Mouse (Mus musculus) regulatory T cell (primary cell): ENCODE measurements around the gene Carmil2.

Experiments
- in situ Hi-C: fragments of 300-600 bp; cut with MboI, MseI; formaldehyde crosslinking; loops from one replicate; pipeline ENCODE4 v1.15.1; 2025; ENCODE audit warnings: high pct_unique_total_duplicates

Gene Carmil2

GRCm38 (mm10) chr8:105685796-105686308 lies at the start of gene Carmil2:
Carmil2 (plus strand) TSS chr8:105686274.
- in situ Hi-C loops, result loop anchor here (5.0 kb wide), 1 partner anchor 69 kb away; no protein-coding TSS in a partner anchor

DNA sequence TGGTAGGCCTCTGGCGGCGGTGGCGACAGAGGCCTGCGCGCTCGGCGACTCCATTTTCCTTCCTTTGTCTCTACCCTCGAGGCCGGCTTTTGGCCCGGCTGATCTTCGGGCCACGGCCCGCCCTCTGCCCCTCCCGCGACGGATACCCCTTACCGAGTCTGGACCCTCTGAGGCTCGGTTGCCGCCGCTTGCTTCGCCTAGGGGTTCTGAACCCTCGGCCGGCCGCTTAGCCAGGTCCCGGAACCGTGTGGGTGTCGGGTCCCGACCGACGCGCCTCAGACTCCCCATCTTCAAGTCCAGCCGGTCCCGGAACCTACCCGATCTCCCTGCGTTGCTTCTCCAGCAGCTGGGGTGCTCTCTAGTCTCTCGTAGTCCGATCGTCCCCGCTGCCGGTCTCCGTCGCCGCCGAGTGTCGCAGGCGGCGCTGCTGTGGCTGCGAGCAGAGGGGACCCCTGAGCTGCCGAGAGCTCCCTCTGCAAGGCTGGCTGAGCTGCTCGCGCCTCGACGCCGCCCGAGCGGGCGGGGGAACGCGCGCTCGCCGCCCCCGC lies 49.0 kb upstream of the Carmil2 start, which contains the start of gene Agrp:
Agrp (minus strand) TSS at position 431 of the 548 bp plus-strand sequence.
- in situ Hi-C loops, result no loop called here

DNA sequence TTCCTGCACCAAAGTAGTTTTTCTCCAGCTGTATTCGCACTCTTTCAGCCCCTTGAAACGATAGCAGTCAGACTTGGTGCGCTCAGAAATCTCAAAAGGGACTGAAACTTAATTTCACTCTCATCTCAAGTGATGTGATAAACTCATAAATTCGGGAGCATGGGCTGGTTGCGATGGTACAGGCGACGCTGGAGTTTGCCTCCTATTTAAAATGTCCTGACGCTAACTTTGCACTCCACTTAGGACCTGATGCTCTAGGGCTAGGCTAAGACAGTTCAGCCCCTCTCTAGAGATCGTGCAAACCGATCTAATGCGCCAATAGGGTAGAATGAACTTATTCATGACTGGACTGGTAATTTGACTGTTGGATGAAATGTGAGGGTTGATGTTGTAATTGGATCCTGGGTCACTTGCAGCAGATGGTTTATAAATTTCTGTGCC lies 48.5 kb upstream of the Carmil2 start:
- in situ Hi-C loops, result no loop called here

GRCm38 (mm10) chr8:105638510-105638909 lies 47.6 kb upstream of the Carmil2 start:
- in situ Hi-C loops, result no loop called here

DNA sequence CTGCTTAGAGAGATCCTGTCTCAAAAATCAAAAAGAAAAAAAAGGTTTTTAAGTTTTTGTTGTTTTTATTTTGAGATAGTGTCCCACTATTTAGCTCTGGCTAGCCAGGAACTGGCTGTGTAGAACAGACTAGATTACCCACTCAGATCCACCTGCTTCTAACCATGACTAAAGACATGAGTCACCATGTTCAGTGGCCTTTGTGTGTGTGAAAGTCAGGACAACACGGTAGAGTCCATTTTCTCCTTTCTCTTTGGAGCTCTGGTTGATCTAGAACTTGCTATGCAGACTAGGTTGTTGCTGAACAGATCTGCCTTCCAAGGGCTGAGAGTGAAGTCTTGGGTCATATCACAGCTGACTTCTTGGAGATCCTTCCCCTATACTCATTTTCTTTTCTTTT lies 46.2 kb upstream of the Carmil2 start:
- in situ Hi-C loops, result no loop called here

DNA sequence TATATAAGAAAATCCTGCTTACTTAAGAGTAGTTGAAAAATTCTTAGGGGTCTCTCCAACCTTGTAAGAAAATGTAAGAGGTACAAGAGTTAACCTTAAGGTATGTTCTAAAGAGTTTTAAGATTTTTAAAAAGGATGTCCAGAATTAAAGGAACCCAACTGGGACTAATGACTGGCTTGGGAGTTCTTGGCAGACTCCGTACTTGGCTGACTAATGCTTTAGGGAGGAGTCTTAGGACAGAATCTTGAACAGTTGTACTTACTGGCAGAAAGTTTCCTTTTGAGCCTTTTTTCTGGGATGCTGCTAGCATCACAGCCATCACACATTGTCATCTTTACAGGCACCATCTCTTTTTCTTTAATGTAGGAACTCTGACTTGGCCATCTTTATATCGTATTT lies 45.6 kb upstream of the Carmil2 start:
- in situ Hi-C loops, result no loop called here

- in situ Hi-C loops, result loop anchor here (5.0 kb wide), 1 partner anchor 33 kb away; no protein-coding TSS in a partner anchor
Observed at GRCm38 (mm10) chr8:105645205-105645604, 40.9 kb upstream of the Carmil2 start.

DNA sequence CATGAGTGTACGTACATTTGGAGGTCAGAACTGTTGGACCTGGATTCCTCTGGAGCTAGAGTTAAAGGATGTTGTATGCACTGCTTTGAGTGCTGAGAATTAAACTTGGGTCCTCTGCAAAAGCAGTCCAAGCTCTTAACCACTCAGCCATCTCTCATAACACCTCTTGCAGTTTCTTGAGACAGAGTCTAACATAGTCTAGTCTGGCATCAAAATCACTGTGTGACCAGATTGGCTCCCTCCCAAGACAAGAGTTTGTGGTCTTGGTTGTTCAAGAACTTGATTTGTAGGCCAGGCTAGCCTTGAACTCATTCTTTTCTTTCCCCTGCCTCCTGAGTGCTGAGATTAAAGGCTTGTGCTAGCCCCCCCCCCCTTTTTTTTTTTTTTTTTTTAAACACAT lies 37.1 kb upstream of the Carmil2 start:
- in situ Hi-C loops, result loop anchor here (5.0 kb wide), 1 partner anchor 37 kb away; no protein-coding TSS in a partner anchor

DNA sequence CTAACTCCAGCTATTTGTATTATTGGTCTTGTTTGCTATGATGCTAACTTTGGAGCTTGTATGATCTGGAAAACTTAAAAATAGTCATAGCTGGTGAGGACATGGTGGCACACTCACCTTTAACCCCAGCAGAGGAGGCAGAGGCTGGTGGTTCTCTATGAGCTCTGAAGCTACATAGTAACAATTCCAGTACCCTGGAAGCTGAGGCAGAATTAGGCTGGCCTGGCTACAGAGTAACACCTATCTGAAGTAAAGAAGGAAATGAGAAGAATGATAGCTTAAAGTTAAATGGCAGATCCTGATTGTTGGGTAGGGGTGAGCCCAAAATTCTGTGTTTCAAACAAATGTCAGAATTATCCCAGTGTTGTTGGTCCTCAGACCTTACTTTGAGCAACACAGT lies 28.4 kb upstream of the Carmil2 start:
- in situ Hi-C loops, result no loop called here

- in situ Hi-C loops, result no loop called here
Observed at GRCm38 (mm10) chr8:105661167-105661566, 24.9 kb upstream of the Carmil2 start.

GRCm38 (mm10) chr8:105677891-105678290 lies 8.2 kb upstream of the Carmil2 start:
- in situ Hi-C loops, result no loop called here

DNA sequence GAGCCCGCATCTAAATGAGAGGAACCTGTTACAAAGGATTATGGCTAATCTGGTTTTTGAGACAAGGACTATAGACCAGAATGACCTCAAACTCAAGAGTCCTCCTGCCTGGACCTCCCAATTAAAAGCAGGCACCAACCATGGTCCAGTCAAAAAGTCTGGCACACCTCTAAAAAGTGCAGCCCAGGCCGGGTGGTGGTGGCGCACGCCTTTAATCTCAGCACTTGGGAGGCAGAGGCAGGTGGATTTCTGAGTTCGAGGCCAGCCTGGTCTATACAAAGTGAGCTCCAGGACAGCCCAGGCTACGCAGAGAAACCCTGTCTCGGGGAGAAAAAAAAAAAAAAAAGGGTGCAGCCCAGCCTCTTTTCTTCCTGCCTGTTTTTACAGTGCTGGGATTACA lies 749 bp upstream of the Carmil2 start:
- in situ Hi-C loops, result loop anchor here (5.0 kb wide), 1 partner anchor 68 kb away; no protein-coding TSS in a partner anchor

- in situ Hi-C loops, result loop anchor here (5.0 kb wide), 1 partner anchor 69 kb away; no protein-coding TSS in a partner anchor
Observed at GRCm38 (mm10) chr8:105686551-105686950, 477 bp downstream of the Carmil2 start.

DNA sequence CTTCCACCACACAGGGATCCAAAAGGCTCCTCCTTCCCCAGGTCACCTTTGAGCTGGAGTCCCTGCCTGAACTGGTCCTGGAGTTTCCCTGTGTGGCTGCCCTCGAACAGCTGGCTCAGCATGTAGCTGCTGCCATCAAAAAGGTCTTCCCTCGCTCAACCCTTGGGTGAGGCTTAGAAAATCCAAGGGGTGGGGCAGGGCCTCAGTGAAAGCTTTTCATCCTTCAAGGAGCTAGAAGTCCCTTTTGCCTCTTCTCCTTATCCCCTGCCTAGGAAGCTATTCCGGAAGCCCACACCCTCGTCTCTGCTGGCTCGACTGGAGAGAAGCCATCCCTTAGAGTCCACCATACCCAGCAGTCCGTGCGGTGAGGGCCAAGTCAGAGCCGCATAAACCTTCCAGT lies 1.4 kb downstream of the Carmil2 start:
- in situ Hi-C loops, result loop anchor here (5.0 kb wide), 1 partner anchor 70 kb away; no protein-coding TSS in a partner anchor

DNA sequence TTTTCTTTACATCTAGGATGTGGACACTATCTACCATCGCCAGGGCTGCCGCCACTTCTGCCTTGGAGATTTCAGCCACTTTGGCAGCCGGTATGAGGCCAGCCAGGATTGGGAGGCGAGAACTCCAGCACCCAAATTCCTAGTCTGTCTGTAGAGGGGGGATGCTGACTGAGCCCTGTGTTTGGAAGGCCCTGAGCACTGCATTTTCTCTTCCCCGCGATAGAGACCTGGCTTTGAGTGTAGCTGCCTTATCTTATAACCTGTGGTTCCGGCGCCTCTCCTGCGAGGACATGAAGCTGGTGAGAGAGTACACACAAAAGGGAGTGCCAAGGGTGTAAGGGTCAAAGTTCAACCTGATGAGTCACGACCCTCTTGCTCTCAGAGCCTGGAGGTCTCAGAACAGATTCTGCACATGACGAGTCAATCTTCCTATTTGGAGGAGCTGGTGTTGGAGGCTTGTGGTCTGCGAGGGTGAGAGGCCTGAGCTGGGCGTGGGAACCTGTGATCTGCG lies 2.2 kb downstream of the Carmil2 start:
- in situ Hi-C loops, result loop anchor here (5.0 kb wide), 1 partner anchor 71 kb away; no protein-coding TSS in a partner anchor

- in situ Hi-C loops, result loop anchor here (5.0 kb wide), 1 partner anchor 72 kb away; no protein-coding TSS in a partner anchor
Observed at GRCm38 (mm10) chr8:105689256-105689982, 3.3 kb downstream of the Carmil2 start.

DNA sequence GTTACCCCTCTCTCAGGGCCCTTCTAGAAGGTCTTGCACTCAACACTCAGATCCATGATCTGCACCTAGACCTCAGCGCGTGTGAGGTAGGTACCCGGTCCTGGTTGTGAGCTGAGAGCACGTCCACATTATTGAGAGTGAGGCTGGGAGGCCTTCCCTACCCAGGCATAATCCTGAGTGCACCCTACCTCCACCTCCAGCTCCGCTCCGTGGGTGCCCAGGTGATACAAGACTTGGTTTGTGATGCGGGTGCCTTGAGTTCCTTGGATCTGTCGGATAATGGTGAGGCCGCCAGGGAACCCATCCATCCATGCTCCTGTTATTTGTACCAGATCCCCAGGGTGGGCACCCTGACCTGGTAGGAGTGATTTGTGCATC lies 3.9 kb downstream of the Carmil2 start:
- in situ Hi-C loops, result loop anchor here (5.0 kb wide), 1 partner anchor 73 kb away; no protein-coding TSS in a partner anchor

- in situ Hi-C loops, result no loop called here
Observed at GRCm38 (mm10) chr8:105690978-105691377, 4.9 kb downstream of the Carmil2 start.

- in situ Hi-C loops, result no loop called here
Observed at GRCm38 (mm10) chr8:105692449-105693182, 6.5 kb downstream of the Carmil2 start.

GRCm38 (mm10) chr8:105693648-105694047 lies 7.6 kb downstream of the Carmil2 start:
- in situ Hi-C loops, result no loop called here

DNA sequence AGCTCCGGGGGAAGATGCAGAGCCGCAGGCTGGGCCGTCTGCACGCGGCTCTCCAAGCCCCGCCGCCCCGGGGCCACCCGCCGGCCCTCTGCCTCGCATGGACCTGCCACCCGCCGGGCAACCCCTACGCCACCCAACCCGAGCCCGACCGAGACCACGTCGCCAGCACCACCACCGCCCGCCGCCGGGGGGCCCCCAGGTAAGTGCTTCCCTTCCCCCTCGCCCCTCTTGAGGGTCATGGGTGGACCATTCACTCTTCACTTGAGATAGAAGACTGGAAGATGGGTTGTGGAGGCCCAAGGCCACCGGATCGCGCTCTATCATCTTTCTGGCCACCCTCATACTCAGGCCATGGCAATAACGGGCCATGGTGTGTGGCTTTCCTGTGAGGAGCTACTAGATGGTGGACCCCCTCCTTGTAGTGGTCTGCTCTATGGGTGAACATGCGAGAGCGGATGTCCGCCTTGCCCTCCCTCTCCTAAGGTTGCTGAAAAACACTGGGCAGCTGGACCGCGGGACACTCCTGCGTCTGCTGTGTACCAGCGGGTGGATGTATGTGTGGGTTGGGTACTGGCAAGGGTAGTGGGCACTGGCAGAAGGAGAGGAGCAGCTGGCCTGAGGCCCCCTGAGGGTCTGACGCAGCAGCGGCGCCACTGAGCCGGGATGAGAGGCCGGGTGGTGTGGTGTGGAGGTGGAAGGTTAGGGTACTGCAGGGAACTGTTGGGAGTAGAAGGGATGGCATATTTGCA lies 8.2 kb downstream of the Carmil2 start:
- in situ Hi-C loops, result no loop called here
